Comparison of ENCODE assay signal across 9 mouse cellular contexts in the genomic region with DNA sequence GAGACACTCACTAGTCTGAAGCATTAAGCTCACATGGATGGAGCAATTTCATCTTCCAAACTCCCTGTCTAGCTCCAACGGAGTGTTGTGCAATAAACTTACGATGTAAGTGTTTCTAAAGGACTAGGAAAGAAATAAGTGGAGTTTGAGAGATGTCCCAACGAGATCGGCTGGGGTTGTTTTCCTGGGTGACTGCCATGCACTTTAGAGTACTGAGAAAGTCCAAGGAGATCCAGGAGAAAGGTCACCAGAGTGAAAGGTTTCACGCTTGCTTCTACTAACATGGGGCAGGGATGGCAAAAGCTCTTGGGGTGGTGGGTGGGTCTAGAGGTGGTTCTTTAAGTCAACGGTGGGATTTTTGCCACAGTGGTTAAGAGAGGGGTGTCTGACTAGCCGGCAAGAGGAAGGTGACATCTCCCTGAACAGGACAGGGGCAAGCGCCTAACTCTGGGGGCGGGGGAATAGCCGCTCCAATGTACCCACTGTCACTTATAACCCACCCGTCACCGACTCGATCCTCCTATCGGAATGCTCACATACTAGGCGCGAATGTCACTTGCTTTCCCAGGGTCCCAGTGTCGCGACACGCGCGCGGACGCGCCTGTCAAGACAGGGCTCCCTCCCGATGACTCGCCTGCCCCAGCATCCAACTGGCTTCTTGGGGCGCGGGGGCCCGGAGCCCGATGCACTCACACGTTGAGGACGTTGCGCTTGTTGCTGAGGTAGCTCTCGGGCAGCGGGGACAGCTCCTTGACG. TPM values are rescaled to one million over a fixed set of nuclear protein-coding genes. Genes with fewer than 3 reads are reported as not detected.
DNase-seq lines count a peak whose midpoint lies in the region; ATAC-seq and TF ChIP-seq lines count a peak whose summit lies in the region.
"Had no signal": no experiment of that assay in that cellular context is flagged by ENCODE, and none has a peak within 500 bp of the region (broad histone marks: within the 10 kb centered on the region; RNA-seq: fewer than 3 reads in every experiment).

No protein-coding gene starts in this region.

- peak overlapping the region; percentile 45 for H3K27ac ChIP-seq in testis, adult 2 months (ENCODE audit: control insufficient read depth, insufficient read depth, low read depth, low read length)
- H3K27ac ChIP-seq in hindbrain, embryonic 16.5 days (ENCODE audit: low read depth, low read length), result peak overlapping the region; percentile 85
- H3K27ac ChIP-seq in liver, postnatal 0 days (ENCODE audit: low read depth), result peak overlapping the region; percentile 73
- peak overlapping the region; percentile 22 for H3K27ac ChIP-seq in small intestine, adult 2 months (ENCODE audit: insufficient read depth, low read depth, low read length)

- 5% methylated on average over 35 of the region's 36 CpGs for WGBS in hindbrain, embryonic 16.5 days
- 2% methylated on average over 36 of the region's 36 CpGs for WGBS in liver, postnatal 0 days (ENCODE audit: insufficient replicate concordance)
- under 1% methylated on average over 36 of the region's 36 CpGs for WGBS in small intestine, adult 2 months

- peak overlapping the region; percentile 91 for H3K4me2 ChIP-seq in hindbrain, embryonic 16.5 days (ENCODE audit: low read length)
- H3K4me2 ChIP-seq in liver, postnatal 0 days (ENCODE audit: low read depth, low read length), result peak overlapping the region; percentile 91

- no peak for TF ChIP-seq POLR2A in testis, adult 2 months (IDR thresholded peaks at IDR 0.05; ENCODE audit: control insufficient read depth, low read depth, low read length)
- TF ChIP-seq POLR2A in small intestine, adult 2 months (IDR thresholded peaks at IDR 0.05; ENCODE audit: low read depth, low read length), result no peak

- H3K4me3 ChIP-seq in testis, adult 2 months (ENCODE audit: control insufficient read depth, low read depth, low read length), result peak overlapping the region; percentile 89
- peak overlapping the region; percentile 92 for H3K4me3 ChIP-seq in hindbrain, embryonic 16.5 days (ENCODE audit: low read length)
- H3K4me3 ChIP-seq in liver, postnatal 0 days (ENCODE audit: low read depth, low read length), result peak overlapping the region; percentile 77
- peak overlapping the region; percentile 91 for H3K4me3 ChIP-seq in small intestine, adult 2 months (ENCODE audit: low read depth, low read length)

- H3K9ac ChIP-seq in hindbrain, embryonic 16.5 days (ENCODE audit: low read depth, low read length), result peak overlapping the region; percentile 91
- H3K9ac ChIP-seq in liver, postnatal 0 days (replicated peaks), result peak overlapping the region; percentile 78

- TF ChIP-seq EP300 in liver, postnatal 0 days (IDR thresholded peaks at IDR 0.05; ENCODE audit: low read depth), result no peak

- H3K4me1 ChIP-seq in testis, adult 2 months (ENCODE audit: control insufficient read depth, insufficient read depth, low read length), result peaks cover 4% of the 10 kb centered on the region
- peaks cover 9% of the 10 kb centered on the region for H3K4me1 ChIP-seq in hindbrain, embryonic 16.5 days (ENCODE audit: control insufficient read depth, insufficient read depth, low read depth, low read length)
- H3K4me1 ChIP-seq in liver, postnatal 0 days (ENCODE audit: insufficient read depth), result peaks cover 7% of the 10 kb centered on the region; the same call in 1 of the 2 replicates
- peaks cover 4% of the 10 kb centered on the region; the same call in 1 of the 2 replicates for H3K4me1 ChIP-seq in small intestine, adult 2 months (ENCODE audit: control insufficient read depth, insufficient read depth, insufficient read length, low read length)

- H3K36me3 ChIP-seq in testis, adult 2 months (ENCODE audit: control insufficient read depth, insufficient read depth, low read length), result no peaks in the 10 kb centered on the region
- peaks cover 15% of the 10 kb centered on the region for H3K36me3 ChIP-seq in hindbrain, embryonic 16.5 days (ENCODE audit: control insufficient read depth, insufficient read depth, low read length)
- H3K36me3 ChIP-seq in liver, postnatal 0 days (replicated peaks; ENCODE audit: insufficient read depth, low read length), result peaks cover 11% of the 10 kb centered on the region
- peaks cover 13% of the 10 kb centered on the region for H3K36me3 ChIP-seq in small intestine, adult 2 months (ENCODE audit: control insufficient read depth, insufficient read depth, low read length)

- H3K9me3 ChIP-seq in hindbrain, embryonic 16.5 days (ENCODE audit: control insufficient read depth, low read length), result no peaks in the 10 kb centered on the region
- no peaks in the 10 kb centered on the region for H3K9me3 ChIP-seq in liver, postnatal 0 days (ENCODE audit: low read length)

- peak; percentile 61 for ATAC-seq in erythroblast, adult 5-6 weeks (replicated peaks; ENCODE audit: low FRiP score, poor library complexity, severe bottlenecking)
- ATAC-seq in hindbrain, embryonic 16.5 days, result peak; percentile 81
- ATAC-seq in liver, postnatal 0 days, result peak; percentile 76

- TF ChIP-seq CTCF in testis, adult 2 months (IDR thresholded peaks at IDR 0.05; ENCODE audit: control insufficient read depth, insufficient read depth, insufficient replicate concordance, low read depth, low read length), result no peak
- no peak for TF ChIP-seq CTCF in liver, postnatal 0 days (IDR thresholded peaks at IDR 0.05; ENCODE audit: low read depth)
- no peak for TF ChIP-seq CTCF in small intestine, adult 2 months (IDR thresholded peaks at IDR 0.05; ENCODE audit: extremely low read depth, insufficient read length, insufficient replicate concordance, low read depth, low read length)

- H3K27me3 ChIP-seq in testis, adult 2 months (ENCODE audit: control insufficient read depth, insufficient read depth, low read length), result no peaks in the 10 kb centered on the region
- H3K27me3 ChIP-seq in hindbrain, embryonic 16.5 days (replicated peaks; ENCODE audit: control insufficient read depth, insufficient read depth, low read length), result no peaks in the 10 kb centered on the region
- no peaks in the 10 kb centered on the region for H3K27me3 ChIP-seq in liver, postnatal 0 days (ENCODE audit: insufficient read depth, low read length)
- H3K27me3 ChIP-seq in small intestine, adult 2 months (ENCODE audit: control insufficient read depth, insufficient read depth, low read length), result no peaks in the 10 kb centered on the region

- intact Hi-C loops in left cerebral cortex, postnatal 10 days (cut with DNase I), result no loop called here

- DNase-seq in testis, postnatal 10 days (ENCODE audit: low spot score), result no peak
- no peak for DNase-seq in liver, postnatal 0 days
- DNase-seq in cerebellum, adult 9-11 months, result no peak
- no peak for DNase-seq in left cerebral cortex, postnatal 10 days (ENCODE audit: extremely low spot score in 1 of 2, low spot score in 2 of 2)

RNA-seq across cellular contexts. Expression of gene Fitm2, which starts 0.5 kb away (rescaled TPM):
- 3.4 and 3.6 TPM in 2 replicates for polyA plus RNA-seq in testis, adult 2 months (2012; rRNA removed)
- 0.21 TPM in 1 of 2 replicates, not detected in the other for total RNA-seq in erythroblast, adult 5-6 weeks (2015; ENCODE audit: low replicate concordance)
- 0.77 and 2.2 TPM in 2 replicates for total RNA-seq in erythroblast, adult 5-6 weeks (2017; ENCODE audit: low replicate concordance)
- 18.0 and 18.2 TPM in 2 replicates for polyA plus RNA-seq in hindbrain, embryonic 16.5 days (2015; fragmentation: Nextera tagmentation; extraction: Ambion mirVana)
- 15.1 and 16.9 TPM in 2 replicates for polyA plus RNA-seq in liver, postnatal 0 days (2015; fragmentation: Nextera tagmentation; extraction: Ambion mirVana)
- 4.4 and 7.0 TPM in 2 replicates for polyA plus RNA-seq in small intestine, adult 2 months (2012; rRNA removed)
- 10 to 100 TPM; 17.0 to 18.9 TPM for total RNA-seq in left cerebral cortex, postnatal 10 days (2021)

RNA-seq across cellular contexts. Expression of gene R3hdml, which starts 20.2 kb away (rescaled TPM):
- not detected in 2 replicates for polyA plus RNA-seq in testis, adult 2 months (2012; rRNA removed)
- not detected in 2 replicates for total RNA-seq in erythroblast, adult 5-6 weeks (2015; ENCODE audit: low replicate concordance)
- total RNA-seq in erythroblast, adult 5-6 weeks (2017; ENCODE audit: low replicate concordance), result not detected in 2 replicates
- polyA plus RNA-seq in hindbrain, embryonic 16.5 days (2015; fragmentation: Nextera tagmentation; extraction: Ambion mirVana), result 0.34 and 1.0 TPM in 2 replicates
- not detected in 2 replicates for polyA plus RNA-seq in liver, postnatal 0 days (2015; fragmentation: Nextera tagmentation; extraction: Ambion mirVana)
- 0.11 and 2.7 TPM in 2 replicates for polyA plus RNA-seq in small intestine, adult 2 months (2012; rRNA removed)
- total RNA-seq in left cerebral cortex, postnatal 10 days (2021), result under 1 TPM in 1 of 2 experiments, not detected in 1; 0.55 TPM
- total RNA-seq: gastrocnemius, postnatal 36 days had no signal

RNA-seq across cellular contexts. Expression of gene Gdap1l1, which starts 33.6 kb away (rescaled TPM):
- 0.16 and 0.18 TPM in 2 replicates for polyA plus RNA-seq in testis, adult 2 months (2012; rRNA removed)
- not detected in 2 replicates for total RNA-seq in erythroblast, adult 5-6 weeks (2015; ENCODE audit: low replicate concordance)
- total RNA-seq in erythroblast, adult 5-6 weeks (2017; ENCODE audit: low replicate concordance), result not detected in 2 replicates
- polyA plus RNA-seq in hindbrain, embryonic 16.5 days (2015; fragmentation: Nextera tagmentation; extraction: Ambion mirVana), result 139 and 147 TPM in 2 replicates
- polyA plus RNA-seq in liver, postnatal 0 days (2015; fragmentation: Nextera tagmentation; extraction: Ambion mirVana), result not detected in 2 replicates
- 0.85 and 1.6 TPM in 2 replicates for polyA plus RNA-seq in small intestine, adult 2 months (2012; rRNA removed)
- total RNA-seq in left cerebral cortex, postnatal 10 days (2021), result 10 to 100 TPM; 95.2 to 95.5 TPM
- total RNA-seq: gastrocnemius, postnatal 36 days had no signal

RNA-seq across cellular contexts. Expression of gene Hnf4a, which starts 34.7 kb away (rescaled TPM):
- polyA plus RNA-seq in testis, adult 2 months (2012; rRNA removed), result 0.07 and 0.10 TPM in 2 replicates
- total RNA-seq in erythroblast, adult 5-6 weeks (2015; ENCODE audit: low replicate concordance), result not detected in 2 replicates
- 0.26 and 0.42 TPM in 2 replicates for total RNA-seq in erythroblast, adult 5-6 weeks (2017; ENCODE audit: low replicate concordance)
- polyA plus RNA-seq in hindbrain, embryonic 16.5 days (2015; fragmentation: Nextera tagmentation; extraction: Ambion mirVana), result 0.05 TPM in 1 of 2 replicates, not detected in the other
- 25.1 and 27.5 TPM in 2 replicates for polyA plus RNA-seq in liver, postnatal 0 days (2015; fragmentation: Nextera tagmentation; extraction: Ambion mirVana)
- 179 and 397 TPM in 2 replicates for polyA plus RNA-seq in small intestine, adult 2 months (2012; rRNA removed)
- total RNA-seq in left cerebral cortex, postnatal 10 days (2021), result not detected
- total RNA-seq: gastrocnemius, postnatal 36 days had no signal

RNA-seq across cellular contexts. Expression of gene Oser1, which starts 47.4 kb away (rescaled TPM):
- polyA plus RNA-seq in testis, adult 2 months (2012; rRNA removed), result 209 and 304 TPM in 2 replicates
- 15.5 and 27.5 TPM in 2 replicates for total RNA-seq in erythroblast, adult 5-6 weeks (2015; ENCODE audit: low replicate concordance)
- total RNA-seq in erythroblast, adult 5-6 weeks (2017; ENCODE audit: low replicate concordance), result 21.6 and 26.3 TPM in 2 replicates
- 70.6 and 72.2 TPM in 2 replicates for polyA plus RNA-seq in hindbrain, embryonic 16.5 days (2015; fragmentation: Nextera tagmentation; extraction: Ambion mirVana)
- 42.6 and 50.4 TPM in 2 replicates for polyA plus RNA-seq in liver, postnatal 0 days (2015; fragmentation: Nextera tagmentation; extraction: Ambion mirVana)
- polyA plus RNA-seq in small intestine, adult 2 months (2012; rRNA removed), result 5.0 and 12.2 TPM in 2 replicates
- total RNA-seq in left cerebral cortex, postnatal 10 days (2021), result 10 to 100 TPM; 19.5 to 21.6 TPM

Comparison
In these comparisons a context has a peak if more than half of its experiments do, and no peak if none do; other contexts are left out.
1. H3K27ac ChIP-seq: peak in every context shown above with its lines; median percentile 85 in hindbrain, embryonic 16.5 days; 73 in liver, postnatal 0 days; 45 in testis, adult 2 months; 22 in small intestine, adult 2 months.
2. RNA of gene Gdap1l1, which starts 33.6 kb away (polyA plus RNA-seq): 139 to 147 TPM in hindbrain, embryonic 16.5 days; 0.85 to 1.6 TPM in small intestine, adult 2 months, 0.16 to 0.18 TPM in testis, adult 2 months and not detected in liver, postnatal 0 days; every median in the first group is over 10 times any median in the second.
3. Peak in every context shown above with its lines, with median percentiles within 50 percentile points of each other: H3K4me3 ChIP-seq and ATAC-seq.